Comparison of ENCODE assay signal across 13 mouse cellular contexts in genomic region chr2:58586311-58586710, GRCm38 (mm10). TPM values are rescaled to one million over a fixed set of nuclear protein-coding genes. Genes with fewer than 3 reads are reported as not detected.
DNase-seq lines count a peak whose midpoint lies in the region; ATAC-seq and TF ChIP-seq lines count a peak whose summit lies in the region.
"Had no signal": no experiment of that assay in that cellular context is flagged by ENCODE, and none has a peak within 500 bp of the region (broad histone marks: within the 10 kb centered on the region; RNA-seq: fewer than 3 reads in every experiment).

No protein-coding gene starts in this region.

- peaks cover 22% of the 10 kb centered on the region for H3K4me1 ChIP-seq in olfactory bulb, adult 2 months (ENCODE audit: control insufficient read depth, insufficient read depth, low read length)
- H3K4me1 ChIP-seq in heart, adult 2 months (ENCODE audit: control insufficient read depth, insufficient read depth, low read length), result no peaks in the 10 kb centered on the region
- no peaks in the 10 kb centered on the region for H3K4me1 ChIP-seq in liver, embryonic 12.5 days
- H3K4me1 ChIP-seq: megakaryocyte, embryonic 14.5 days had no signal

- no peak for TF ChIP-seq POLR2A in brain, embryonic 14.5 days (IDR thresholded peaks at IDR 0.05; ENCODE audit: borderline replicate concordance, extremely low read depth, insufficient read depth, insufficient read length, poor library complexity, severe bottlenecking)
- no peak for TF ChIP-seq POLR2A in olfactory bulb, adult 2 months (IDR thresholded peaks at IDR 0.05; ENCODE audit: insufficient read depth, low read depth, low read length)
- TF ChIP-seq POLR2A in heart, adult 2 months (IDR thresholded peaks at IDR 0.05; ENCODE audit: insufficient read depth, low read depth, low read length), result no peak

- 0 out of 2 replicates have a peak, but pooled peaks cover 2% of the 10 kb centered on the region for H3K79me2 ChIP-seq in heart, adult 2 months (replicated peaks; ENCODE audit: control insufficient read depth, insufficient read depth, low read length)

- no peak for TF ChIP-seq CTCF in brain, embryonic 14.5 days (IDR thresholded peaks at IDR 0.05; ENCODE audit: borderline replicate concordance, extremely low read depth, insufficient read depth, insufficient read length)
- no peak for TF ChIP-seq CTCF in olfactory bulb, adult 2 months (IDR thresholded peaks at IDR 0.05; ENCODE audit: insufficient read depth, low read depth, low read length)
- TF ChIP-seq CTCF in heart, adult 2 months (IDR thresholded peaks at IDR 0.05), result no peak

- no peak overlapping the region for H3K9ac ChIP-seq in heart, adult 2 months (ENCODE audit: low read depth, low read length)
- no peak overlapping the region for H3K9ac ChIP-seq in liver, embryonic 12.5 days

- peak overlapping the region; percentile 71 for H3K27ac ChIP-seq in olfactory bulb, adult 2 months (ENCODE audit: insufficient read depth, low read depth, low read length)
- no peak overlapping the region for H3K27ac ChIP-seq in heart, adult 2 months
- no peak overlapping the region for H3K27ac ChIP-seq in liver, embryonic 12.5 days

- no peak for ATAC-seq in liver, embryonic 12.5 days

- DNase-seq in gastrocnemius, postnatal 14 days, result peak; percentile 30
- DNase-seq in gastrocnemius, postnatal 36 days, result no peak
- peak; percentile 88 for DNase-seq in brain, embryonic 14.5 days (ENCODE audit: low read depth)
- DNase-seq in layer of hippocampus, adult 8-10 months (ENCODE audit: low spot score in 2 of 2), result peak; percentile 81 to 83
- no peak for DNase-seq in heart, adult 2 months
- DNase-seq in spleen, adult 18-20 months, result no peak
- DNase-seq: cerebellum, adult 2 months; kidney, postnatal 10 days had no signal

- intact Hi-C loops in gastrocnemius, postnatal 14 days (cut with DNase I; ENCODE audit: low total_unique reads), result loop anchor here (10.0 kb wide), 1 partner anchor 78 kb away; no protein-coding TSS in a partner anchor
- intact Hi-C loops in gastrocnemius, postnatal 36 days (cut with DNase I), result no loop called here
- intact Hi-C loops in heart, adult 2 months (cut with DNase I), result no loop called here

- no peak overlapping the region for H3K4me3 ChIP-seq in olfactory bulb, adult 2 months (ENCODE audit: insufficient read depth, low read depth, low read length)
- H3K4me3 ChIP-seq in heart, adult 2 months, result no peak overlapping the region
- H3K4me3 ChIP-seq in liver, embryonic 12.5 days, result no peak overlapping the region
- H3K4me3 ChIP-seq: megakaryocyte, embryonic 14.5 days had no signal

- H3K36me3 ChIP-seq in heart, adult 2 months (ENCODE audit: control insufficient read depth, insufficient read depth, low read length), result no peaks in the 10 kb centered on the region
- H3K36me3 ChIP-seq in liver, embryonic 12.5 days, result no peaks in the 10 kb centered on the region

- 23% methylated on average over 10 of the region's 10 CpGs for WGBS in olfactory bulb, adult 2 months
- 80% methylated on average over 10 of the region's 10 CpGs for WGBS in heart, adult 2 months
- WGBS in liver, embryonic 12.5 days (ENCODE audit: insufficient replicate concordance), result 72% methylated on average over 10 of the region's 10 CpGs

- no peak for TF ChIP-seq EP300 in heart, adult 2 months (IDR thresholded peaks at IDR 0.05; ENCODE audit: insufficient read depth, low read depth, low read length)

- no peaks in the 10 kb centered on the region for H3K9me3 ChIP-seq in liver, embryonic 12.5 days (replicated peaks)
- H3K9me3 ChIP-seq: megakaryocyte, embryonic 14.5 days had no signal

- no peak overlapping the region for H3K4me2 ChIP-seq in liver, embryonic 12.5 days

- no peaks in the 10 kb centered on the region for H3K27me3 ChIP-seq in heart, adult 2 months (ENCODE audit: control insufficient read depth, insufficient read depth, low read length)
- H3K27me3 ChIP-seq in liver, embryonic 12.5 days (replicated peaks), result no peaks in the 10 kb centered on the region
- H3K27me3 ChIP-seq: megakaryocyte, embryonic 14.5 days had no signal

RNA-seq across cellular contexts. Expression of gene Upp2, which starts 19.2 kb away (rescaled TPM):
- 1 to 10 TPM in 1 of 2 experiments, under 1 TPM in 1; 0.86 to 1.3 TPM for total RNA-seq in gastrocnemius, postnatal 14 days (2021)
- total RNA-seq in gastrocnemius, postnatal 36 days (2021), result 1 to 10 TPM; 2.4 to 2.5 TPM
- 13.5 and 15.5 TPM in 2 replicates for polyA plus RNA-seq in brain, embryonic 14.5 days (2012; rRNA removed)
- 10 to 100 TPM; 30.7 to 36.8 (median 32.4) TPM for total RNA-seq in layer of hippocampus, adult 8-10 months (2022)
- not detected in 2 replicates for polyA plus RNA-seq in olfactory bulb, adult 2 months (2012; ENCODE audit: insufficient read depth, insufficient read length, low replicate concordance, missing spikeins)
- total RNA-seq in heart, adult 2 months (2021), result 1 to 10 TPM; 2.2 to 3.3 TPM
- 3.0 and 5.1 TPM in 2 replicates for polyA plus RNA-seq in heart, adult 2 months (2012; rRNA removed)
- polyA plus RNA-seq in liver, embryonic 12.5 days (2016; fragmentation: Nextera tagmentation; extraction: Ambion mirVana), result 1.8 and 2.6 TPM in 2 replicates
- total RNA-seq: hematopoietic stem cell, adult 5-6 weeks; neutrophil, adult 5-6 weeks had no signal

RNA-seq across cellular contexts. Expression of gene Acvr1, which starts 19.4 kb away (rescaled TPM):
- 10 to 100 TPM; 10.4 to 18.4 TPM for total RNA-seq in gastrocnemius, postnatal 14 days (2021)
- total RNA-seq in gastrocnemius, postnatal 36 days (2021), result 10 to 100 TPM; 10.3 to 12.3 TPM
- 14.4 and 19.9 TPM in 2 replicates for polyA plus RNA-seq in brain, embryonic 14.5 days (2012; rRNA removed)
- total RNA-seq in layer of hippocampus, adult 8-10 months (2022), result 10 to 100 TPM; 43.1 to 45.5 (median 44.5) TPM
- polyA plus RNA-seq in olfactory bulb, adult 2 months (2012; ENCODE audit: insufficient read depth, insufficient read length, low replicate concordance, missing spikeins), result not detected in 2 replicates
- 10 to 100 TPM; 14.6 to 15.7 TPM for total RNA-seq in heart, adult 2 months (2021)
- polyA plus RNA-seq in heart, adult 2 months (2012; rRNA removed), result 7.4 and 12.1 TPM in 2 replicates
- 3.4 and 3.8 TPM in 2 replicates for polyA plus RNA-seq in liver, embryonic 12.5 days (2016; fragmentation: Nextera tagmentation; extraction: Ambion mirVana)
- total RNA-seq: neutrophil, adult 5-6 weeks had no signal

Comparison
In these comparisons a context has a peak if more than half of its experiments do, and no peak if none do; other contexts are left out.
1. DNase-seq: peak in gastrocnemius, postnatal 14 days (single experiment), brain, embryonic 14.5 days (single experiment) and layer of hippocampus, adult 8-10 months (2 of 2); none in gastrocnemius, postnatal 36 days (0 of 2), heart, adult 2 months (0 of 2) and spleen, adult 18-20 months (0 of 2).
2. RNA of gene Upp2, which starts 19.2 kb away (total RNA-seq): 30.7 to 36.8 TPM in layer of hippocampus, adult 8-10 months; 2.2 to 3.3 TPM in heart, adult 2 months, 2.4 to 2.5 TPM in gastrocnemius, postnatal 36 days and 0.86 to 1.3 TPM in gastrocnemius, postnatal 14 days; every median in the first group is over 4 times any median in the second.